Mouse (Mus musculus): ENCODE results near the gene Natd1. TPM values are rescaled to one million over a fixed set of nuclear protein-coding genes. Genes with fewer than 3 reads are reported as not detected.

Gene Natd1
- 10 to 100 TPM; 12.7 to 12.9 TPM for total RNA-seq (2021)

- DNase-seq (ENCODE audit: extremely low spot score in 1 of 2, low spot score in 1 of 2) = no peak
Observed at GRCm38 (mm10) chr11:60914491-60914890, at the start of gene Natd1. Gene Natd1, minus strand, starts transcription at chr11:60914750.

- no peak for DNase-seq (ENCODE audit: extremely low spot score in 1 of 2, low spot score in 1 of 2)
Observed at GRCm38 (mm10) chr11:60962709-60963108, 48.2 kb upstream of the Natd1 start.

- DNase-seq (ENCODE audit: extremely low spot score in 1 of 2, low spot score in 1 of 2) = no peak
Observed at GRCm38 (mm10) chr11:60961176-60961575, 46.6 kb upstream of the Natd1 start.

GRCm38 (mm10) chr11:60958948-60959347 lies 44.4 kb upstream of the Natd1 start:
- DNase-seq (ENCODE audit: extremely low spot score in 1 of 2, low spot score in 1 of 2) = no peak

- no peak for DNase-seq (ENCODE audit: extremely low spot score in 1 of 2, low spot score in 1 of 2)
Observed at GRCm38 (mm10) chr11:60955621-60956383, 41.3 kb upstream of the Natd1 start.

- no peak for DNase-seq (ENCODE audit: extremely low spot score in 1 of 2, low spot score in 1 of 2)
Observed at GRCm38 (mm10) chr11:60954255-60955104, 39.9 kb upstream of the Natd1 start.

GRCm38 (mm10) chr11:60953803-60954202 lies 39.3 kb upstream of the Natd1 start:
- DNase-seq (ENCODE audit: extremely low spot score in 1 of 2, low spot score in 1 of 2) = peak; percentile 68 to 77

- DNase-seq (ENCODE audit: extremely low spot score in 1 of 2, low spot score in 1 of 2) = no peak
Observed at GRCm38 (mm10) chr11:60952986-60953385, 38.4 kb upstream of the Natd1 start.

GRCm38 (mm10) chr11:60952362-60952761 lies 37.8 kb upstream of the Natd1 start:
- no peak for DNase-seq (ENCODE audit: extremely low spot score in 1 of 2, low spot score in 1 of 2)

- no peak for DNase-seq (ENCODE audit: extremely low spot score in 1 of 2, low spot score in 1 of 2)
Observed at GRCm38 (mm10) chr11:60951896-60952295, 37.3 kb upstream of the Natd1 start.

GRCm38 (mm10) chr11:60945003-60945402 lies 30.5 kb upstream of the Natd1 start:
- no peak for DNase-seq (ENCODE audit: extremely low spot score in 1 of 2, low spot score in 1 of 2)

GRCm38 (mm10) chr11:60942263-60943015 lies 27.9 kb upstream of the Natd1 start:
- DNase-seq (ENCODE audit: extremely low spot score in 1 of 2, low spot score in 1 of 2) = no peak

- DNase-seq (ENCODE audit: extremely low spot score in 1 of 2, low spot score in 1 of 2) = no peak
Observed at GRCm38 (mm10) chr11:60941370-60941769, 26.8 kb upstream of the Natd1 start.

- DNase-seq (ENCODE audit: extremely low spot score in 1 of 2, low spot score in 1 of 2) = no peak
Observed at GRCm38 (mm10) chr11:60940501-60940900, 26.0 kb upstream of the Natd1 start.

- no peak for DNase-seq (ENCODE audit: extremely low spot score in 1 of 2, low spot score in 1 of 2)
Observed at GRCm38 (mm10) chr11:60939487-60939886, 24.9 kb upstream of the Natd1 start.

GRCm38 (mm10) chr11:60937611-60938010 lies 23.1 kb upstream of the Natd1 start:
- no peak for DNase-seq (ENCODE audit: extremely low spot score in 1 of 2, low spot score in 1 of 2)

GRCm38 (mm10) chr11:60935975-60936373 lies 21.4 kb upstream of the Natd1 start:
- no peak for DNase-seq (ENCODE audit: extremely low spot score in 1 of 2, low spot score in 1 of 2)

- peak in 1 of 2 experiments; percentile 15 for DNase-seq (ENCODE audit: extremely low spot score in 1 of 2, low spot score in 1 of 2)
Observed at GRCm38 (mm10) chr11:60935326-60935974, 20.9 kb upstream of the Natd1 start.

GRCm38 (mm10) chr11:60934795-60935194 lies 20.2 kb upstream of the Natd1 start:
- DNase-seq (ENCODE audit: extremely low spot score in 1 of 2, low spot score in 1 of 2) = no peak

- DNase-seq (ENCODE audit: extremely low spot score in 1 of 2, low spot score in 1 of 2) = no peak
Observed at GRCm38 (mm10) chr11:60933178-60933930, 18.8 kb upstream of the Natd1 start.
